Mouse (Mus musculus): ENCODE results near the gene Slc34a1.

Gene Slc34a1

DNA sequence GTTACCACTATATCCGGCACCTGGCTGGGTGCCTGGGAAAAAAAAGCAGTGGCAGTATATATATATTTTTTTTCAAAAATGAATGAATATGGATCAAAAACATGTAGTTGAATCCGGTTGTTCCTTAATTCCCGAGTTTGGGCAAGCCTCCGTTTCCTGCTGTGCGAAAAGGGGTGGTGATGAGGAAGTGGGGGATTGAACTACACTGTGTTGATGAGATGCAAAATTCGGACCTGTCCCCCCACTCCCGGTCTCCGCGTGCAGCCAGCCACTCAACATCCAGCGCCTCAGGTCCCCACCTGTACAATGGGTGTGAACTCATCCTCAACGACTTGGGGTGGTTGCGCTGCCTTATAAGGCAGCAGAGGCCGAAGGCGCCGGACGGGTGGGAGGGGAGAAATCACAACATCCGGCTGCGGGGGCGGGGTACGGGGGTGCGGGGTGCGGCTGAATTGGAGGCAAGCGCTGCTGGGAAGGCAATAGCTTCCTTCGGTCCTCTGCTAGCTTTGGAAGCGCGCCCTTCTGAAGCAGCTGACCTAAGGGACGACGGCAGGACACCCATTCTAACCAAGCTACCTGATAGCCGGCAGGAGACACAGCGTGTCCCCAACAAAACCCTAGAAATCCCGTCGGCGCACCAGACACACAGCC lies 46.4 kb downstream of the Slc34a1 start:
- peak in 1 of 2 experiments; percentile 87 for DNase-seq

DNA sequence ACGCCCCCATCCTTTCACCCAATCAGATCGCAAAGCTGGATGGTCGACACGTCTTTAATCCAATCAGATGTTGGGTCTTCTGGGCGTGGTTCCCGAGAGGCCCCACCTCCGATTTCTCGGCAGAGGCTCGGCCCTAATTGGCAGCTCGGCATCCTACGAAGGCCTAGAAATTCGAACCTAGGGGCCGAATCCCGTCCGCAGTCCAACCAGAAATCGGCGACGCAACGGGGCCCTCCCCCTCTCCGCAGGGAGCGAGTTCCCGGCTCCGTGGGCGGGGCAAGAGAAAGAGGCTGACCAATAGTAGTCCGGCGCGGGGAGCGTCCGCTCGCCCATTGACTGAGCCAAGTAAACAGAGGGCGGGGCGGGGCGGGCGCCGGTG lies 46.9 kb downstream of the Slc34a1 start, which contains the start of gene Grk6:
Grk6 (plus strand) TSS at position 136 of the 379 bp plus-strand sequence.
- peak; percentile 98 to 100 for DNase-seq

DNA sequence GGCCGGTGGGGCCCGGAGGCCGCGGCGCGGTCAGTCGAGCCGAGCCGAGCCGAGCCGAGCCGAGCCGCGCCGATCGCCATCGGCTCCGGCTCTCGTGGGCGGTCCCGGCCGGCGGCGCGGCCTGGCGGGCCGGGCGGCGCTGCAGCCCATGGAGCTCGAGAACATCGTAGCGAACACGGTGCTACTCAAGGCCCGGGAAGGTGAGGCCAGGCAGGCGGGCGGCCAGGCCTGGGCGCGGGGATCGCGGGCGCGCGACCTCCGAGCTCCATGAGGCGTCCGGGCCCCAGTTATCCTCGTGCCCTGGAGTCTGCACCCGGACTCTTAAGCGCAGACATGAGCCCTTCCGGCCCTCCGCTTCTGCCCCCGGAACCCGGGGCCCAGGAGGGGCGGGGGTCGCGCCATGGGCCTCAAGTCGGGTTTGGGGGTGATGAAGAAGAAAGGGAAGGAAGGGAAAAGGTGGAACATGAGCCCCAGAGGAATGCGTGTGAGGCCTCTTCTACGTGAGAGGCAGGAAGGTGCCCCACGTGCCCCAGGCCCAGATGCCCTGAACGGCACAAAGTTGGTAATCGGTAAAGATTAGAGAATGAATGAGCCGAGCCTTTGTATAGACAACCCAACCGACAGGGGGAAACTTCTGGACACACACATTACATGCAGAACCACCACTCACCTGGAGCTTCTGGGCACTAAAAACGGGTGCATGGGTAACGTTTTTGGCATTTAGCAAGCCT lies 47.5 kb downstream of the Slc34a1 start:
- DNase-seq, result no peak

DNA sequence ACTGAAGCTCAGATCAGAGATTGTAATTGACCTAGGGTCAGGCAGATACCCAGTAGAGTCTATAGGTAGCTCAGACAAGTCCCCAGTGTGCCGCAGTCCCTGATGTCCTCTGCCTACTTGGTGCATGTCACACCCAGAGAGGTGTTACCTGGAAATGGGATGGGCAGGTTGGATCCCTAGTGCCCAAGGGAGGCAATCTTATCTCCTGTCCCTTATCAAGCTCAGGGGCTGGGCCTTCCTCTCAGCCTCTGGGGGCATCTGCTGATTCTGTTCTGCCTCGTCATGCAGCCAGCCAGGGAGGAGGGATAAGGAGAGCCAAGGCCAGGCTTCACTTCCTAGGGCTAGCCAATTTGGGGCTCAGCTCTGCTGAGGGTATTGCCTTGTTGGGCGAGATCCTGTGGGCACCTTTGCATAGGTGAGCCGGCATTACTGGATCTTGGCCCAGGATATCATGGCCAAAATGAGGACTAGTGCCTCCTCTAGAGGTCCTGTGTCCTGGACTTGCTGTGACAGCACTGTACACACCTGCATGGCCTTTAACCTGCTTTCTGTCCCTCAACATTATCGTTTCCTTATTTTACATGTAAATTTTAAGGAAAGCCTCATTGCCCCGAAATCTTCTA lies 48.6 kb downstream of the Slc34a1 start:
- no peak for DNase-seq

DNA sequence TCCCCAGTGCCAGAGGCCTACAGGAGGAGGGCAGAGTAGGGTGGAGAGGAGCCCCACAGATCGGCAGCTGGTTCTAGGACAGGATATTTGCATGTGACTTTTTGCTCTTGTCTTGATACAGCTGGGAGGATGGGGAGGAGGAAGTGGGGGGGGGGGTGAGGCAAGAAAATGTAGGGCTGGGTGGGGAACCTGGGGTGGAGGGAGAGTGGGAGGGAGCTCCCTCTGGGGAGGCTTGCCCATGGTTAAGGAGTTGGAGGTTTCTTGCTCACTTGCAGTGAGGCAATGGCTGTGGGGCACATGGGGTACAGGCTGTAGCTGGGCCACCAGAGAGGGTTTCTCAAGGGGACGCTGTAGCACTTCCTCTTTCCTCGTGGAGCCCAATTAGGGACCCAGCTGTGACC lies 49.6 kb downstream of the Slc34a1 start:
- no peak for DNase-seq

DNA sequence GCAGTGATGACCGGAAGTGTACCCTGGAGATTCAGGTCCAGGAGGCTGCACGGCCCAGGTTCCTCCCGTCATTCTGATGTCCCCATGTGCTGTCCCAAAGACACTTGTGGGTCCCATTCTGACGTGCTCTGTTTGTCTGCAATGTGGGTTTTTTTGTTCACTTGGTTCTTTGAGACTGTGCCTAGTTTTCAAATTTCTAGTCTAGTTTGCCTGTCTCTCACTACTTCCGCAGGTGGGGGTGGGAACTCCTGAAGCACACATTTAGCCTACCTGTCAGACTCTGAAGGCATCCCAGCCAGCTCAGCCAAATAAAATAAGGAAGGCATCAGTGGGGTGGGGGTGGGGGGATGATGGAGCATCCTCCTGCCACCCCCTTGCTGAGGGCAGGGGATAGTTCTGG lies 50.1 kb downstream of the Slc34a1 start:
- no peak for DNase-seq

DNA sequence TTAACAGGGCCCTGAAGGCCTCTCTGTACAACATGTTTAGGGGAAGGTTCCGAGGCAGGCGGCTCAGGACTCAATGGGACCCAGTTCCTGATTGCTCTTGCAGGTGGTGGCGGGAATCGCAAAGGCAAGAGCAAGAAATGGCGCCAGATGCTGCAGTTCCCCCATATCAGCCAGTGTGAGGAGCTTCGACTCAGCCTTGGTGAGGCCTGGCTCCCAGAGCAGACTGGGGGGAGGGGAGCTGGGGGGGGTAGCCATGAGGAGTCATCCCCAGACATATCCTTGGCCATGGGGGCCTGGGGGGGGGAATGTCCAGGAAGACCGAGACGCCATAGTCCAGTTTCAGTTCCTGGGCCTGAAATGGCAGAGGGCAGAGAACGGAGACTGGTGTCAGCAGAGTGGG lies 51.2 kb downstream of the Slc34a1 start:
- no peak for DNase-seq

DNA sequence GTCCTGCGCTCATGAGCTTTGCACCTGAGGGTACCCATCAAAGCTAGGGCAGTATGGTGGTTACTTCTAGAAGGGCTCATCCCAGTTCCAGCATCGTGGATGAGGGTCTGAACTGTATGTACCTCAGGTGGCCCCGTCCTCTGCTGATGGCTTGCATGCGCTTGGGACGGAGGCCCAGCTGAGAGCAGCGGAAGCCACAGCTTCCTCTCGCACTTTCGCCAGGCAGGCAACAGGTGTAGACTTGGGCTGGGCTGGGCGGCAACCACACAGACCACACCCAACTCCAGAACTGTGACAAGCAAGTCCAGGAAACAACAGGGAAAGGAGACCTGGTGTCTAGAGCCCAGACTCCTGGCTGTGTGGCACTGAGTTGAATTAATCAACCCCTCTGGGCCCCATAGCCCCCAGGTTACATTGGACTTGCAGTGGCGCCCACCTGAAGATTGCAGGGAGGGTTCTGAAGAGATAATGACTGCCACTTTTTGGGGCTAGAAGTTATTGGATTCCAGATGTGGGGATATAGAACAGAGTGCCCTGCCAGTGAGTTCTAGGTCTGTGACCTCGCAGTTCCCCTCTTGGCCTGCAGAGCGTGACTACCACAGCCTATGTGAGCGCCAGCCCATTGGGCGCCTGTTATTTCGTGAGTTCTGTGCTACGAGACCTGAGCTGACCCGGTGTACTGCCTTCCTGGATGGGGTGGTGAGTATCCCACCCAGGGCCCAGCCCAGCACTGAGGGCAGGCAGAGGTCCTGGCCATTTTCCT lies 51.9 kb downstream of the Slc34a1 start:
- DNase-seq, result no peak

DNA sequence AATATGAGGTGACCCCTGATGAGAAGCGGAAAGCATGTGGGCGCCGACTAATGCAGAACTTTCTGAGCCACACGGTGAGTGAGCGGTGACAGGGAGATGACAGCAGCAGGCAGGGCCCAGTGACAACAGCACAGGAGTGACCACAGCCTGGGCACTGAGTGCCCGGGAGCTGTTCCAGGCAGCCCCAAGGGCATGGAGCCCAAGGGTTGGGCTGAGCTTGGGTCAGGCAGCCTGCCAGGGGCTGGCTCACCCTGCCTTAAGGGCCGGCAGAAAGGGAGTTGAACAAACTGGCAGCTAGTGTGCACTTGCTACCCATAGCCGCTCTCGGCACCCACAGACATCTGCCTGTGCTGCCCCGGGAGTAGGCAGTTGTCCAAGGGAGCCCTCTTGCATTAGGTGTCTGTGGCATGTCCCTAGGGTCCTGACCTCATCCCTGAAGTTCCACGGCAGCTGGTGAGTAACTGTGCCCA lies 52.6 kb downstream of the Slc34a1 start:
- no peak for DNase-seq

DNA sequence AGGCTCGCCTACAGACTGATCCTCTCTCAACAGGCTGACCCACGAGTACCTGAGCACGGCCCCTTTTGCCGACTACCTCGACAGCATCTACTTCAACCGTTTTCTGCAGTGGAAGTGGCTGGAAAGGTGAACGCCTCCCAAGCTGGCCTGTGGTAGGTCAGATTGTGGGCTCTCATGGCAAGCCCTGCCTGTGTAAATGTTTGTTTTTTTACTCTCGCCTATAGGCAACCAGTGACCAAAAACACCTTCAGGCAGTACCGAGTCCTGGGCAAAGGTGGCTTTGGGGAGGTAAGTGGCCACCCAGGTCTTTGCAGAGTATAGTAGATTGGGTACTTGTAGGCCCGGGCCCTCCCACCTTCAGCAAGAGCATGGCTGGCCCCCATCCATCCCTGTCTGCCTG lies 53.3 kb downstream of the Slc34a1 start:
- no peak for DNase-seq

DNA sequence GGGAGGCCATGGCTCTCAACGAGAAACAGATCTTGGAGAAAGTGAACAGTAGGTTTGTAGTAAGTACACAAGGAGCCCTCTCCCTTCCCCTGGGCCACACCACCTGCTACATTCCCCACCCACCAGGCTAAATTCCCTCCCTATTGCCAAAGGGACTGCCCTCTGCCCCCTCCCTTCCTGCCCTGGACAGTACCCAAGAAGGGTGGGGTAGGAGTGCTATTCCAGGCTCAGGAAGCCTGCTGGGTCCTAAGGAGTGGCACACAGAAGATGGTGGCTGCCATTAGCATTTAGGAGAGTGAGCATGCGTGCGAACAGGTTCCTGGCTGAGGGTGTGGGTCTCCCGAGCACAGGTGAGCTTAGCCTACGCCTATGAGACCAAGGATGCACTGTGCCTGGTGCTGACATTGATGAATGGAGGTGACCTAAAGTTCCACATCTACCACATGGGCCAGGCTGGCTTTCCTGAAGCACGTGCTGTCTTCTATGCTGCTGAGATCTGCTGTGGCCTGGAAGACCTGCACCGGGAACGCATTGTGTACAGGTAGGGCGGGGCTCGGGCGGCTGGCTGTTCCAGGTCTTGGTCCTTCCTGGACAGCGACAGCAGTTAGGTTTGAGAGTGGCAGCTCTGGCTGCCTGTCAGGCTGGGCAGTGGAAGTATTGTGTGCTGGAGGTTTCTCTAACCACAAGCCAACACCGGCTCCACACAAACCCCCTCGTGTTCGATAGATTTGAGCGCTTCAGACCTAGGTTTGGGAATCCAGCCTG lies 54.0 kb downstream of the Slc34a1 start:
- DNase-seq, result peak in 1 of 2 experiments; percentile 32

DNA sequence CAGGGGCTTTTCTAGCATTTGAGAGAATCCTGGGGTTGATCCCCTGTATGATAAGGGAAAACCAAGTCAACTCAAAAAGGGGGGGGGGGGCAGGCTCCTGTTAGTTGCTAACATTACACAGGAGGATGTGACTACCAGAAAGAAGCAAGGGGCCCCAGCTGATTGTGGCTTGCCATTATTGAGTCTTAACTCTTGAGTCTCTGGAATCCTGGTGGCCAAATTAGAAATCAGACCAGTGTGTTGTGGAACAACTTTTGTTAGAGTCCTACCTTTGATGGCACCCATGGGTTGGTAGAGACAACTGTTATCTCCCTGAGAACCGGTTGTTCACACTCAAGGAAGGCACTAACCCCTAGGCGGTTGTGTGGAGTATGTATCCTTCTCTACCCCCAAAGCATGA lies 65.0 kb downstream of the Slc34a1 start:
- DNase-seq, result no peak

DNA sequence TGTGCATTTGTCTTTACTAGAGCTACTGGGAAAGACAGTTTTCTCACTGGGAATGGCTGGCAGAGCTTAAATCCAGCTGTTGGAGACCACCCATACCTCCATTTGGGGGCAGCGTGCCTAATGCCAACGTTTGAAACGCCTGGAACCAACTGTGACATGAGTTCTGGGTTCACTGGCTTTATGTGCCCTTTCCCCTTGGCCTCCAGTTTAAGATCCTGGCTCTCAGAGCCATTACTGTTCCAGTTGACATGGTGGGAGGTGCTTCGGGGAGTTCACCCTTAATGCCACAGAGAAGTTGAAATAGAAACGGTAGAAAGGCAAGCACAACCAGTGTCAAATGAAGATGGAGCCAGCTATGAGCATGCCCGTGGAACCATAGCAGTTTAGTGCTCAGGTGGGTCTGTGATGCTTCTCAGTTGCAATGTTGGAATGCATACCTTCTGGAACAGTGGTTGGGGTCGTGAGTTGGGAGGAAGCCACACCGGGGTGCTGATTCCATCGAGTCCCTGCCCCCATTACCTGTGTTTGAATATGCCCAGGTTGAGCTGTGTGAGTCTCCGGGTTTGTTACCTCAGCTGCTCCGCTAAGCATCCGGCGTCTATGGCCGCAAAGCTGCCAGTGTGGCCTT lies 65.5 kb downstream of the Slc34a1 start:
- DNase-seq, result no peak

DNA sequence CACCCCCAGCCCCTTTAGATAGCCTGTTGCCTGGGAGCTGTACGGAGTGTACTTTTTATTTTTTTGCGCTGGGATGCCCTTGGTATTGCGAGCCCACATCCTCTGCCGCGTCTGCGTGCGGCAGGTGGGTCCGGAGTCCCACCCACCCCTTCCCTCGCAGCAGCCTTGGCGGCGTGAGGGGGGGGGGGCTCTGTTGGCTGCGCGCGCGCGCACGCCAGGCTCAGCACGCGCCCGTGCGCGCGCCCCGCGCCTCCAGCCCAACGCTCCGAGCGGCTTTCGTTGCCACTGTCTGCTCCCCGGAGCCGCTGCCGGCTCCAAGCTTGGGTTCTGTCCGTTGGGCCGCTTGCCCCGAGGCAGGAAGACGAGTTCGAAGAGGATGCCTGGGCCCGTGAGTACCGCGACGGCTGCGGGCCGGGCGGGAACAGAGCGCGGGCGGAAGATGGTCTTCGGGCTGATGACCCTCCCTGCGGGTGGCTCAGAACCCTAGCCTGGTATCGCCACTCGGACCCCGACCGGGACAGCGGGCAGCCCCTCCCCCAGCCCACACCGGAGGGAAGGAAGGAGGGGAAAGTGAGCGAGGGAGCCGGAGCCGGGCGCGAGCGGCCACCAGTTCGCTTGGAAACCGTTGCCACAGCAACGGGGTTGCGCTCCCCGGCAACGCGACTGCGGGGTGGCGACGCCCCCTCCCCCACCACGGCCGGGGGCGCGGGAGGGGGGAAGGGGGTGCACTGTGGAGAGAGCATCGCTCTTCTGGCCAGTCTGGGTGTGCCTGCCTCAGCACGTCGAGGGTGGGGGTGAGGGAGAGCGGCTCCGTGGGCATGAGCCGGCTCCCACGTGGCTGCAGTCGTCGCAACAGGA lies 66.3 kb downstream of the Slc34a1 start, which contains the start of gene Prr7:
Prr7 (plus strand) TSS at position 241 of the 858 bp plus-strand sequence.
- DNase-seq, result peak; percentile 68 to 78

DNA sequence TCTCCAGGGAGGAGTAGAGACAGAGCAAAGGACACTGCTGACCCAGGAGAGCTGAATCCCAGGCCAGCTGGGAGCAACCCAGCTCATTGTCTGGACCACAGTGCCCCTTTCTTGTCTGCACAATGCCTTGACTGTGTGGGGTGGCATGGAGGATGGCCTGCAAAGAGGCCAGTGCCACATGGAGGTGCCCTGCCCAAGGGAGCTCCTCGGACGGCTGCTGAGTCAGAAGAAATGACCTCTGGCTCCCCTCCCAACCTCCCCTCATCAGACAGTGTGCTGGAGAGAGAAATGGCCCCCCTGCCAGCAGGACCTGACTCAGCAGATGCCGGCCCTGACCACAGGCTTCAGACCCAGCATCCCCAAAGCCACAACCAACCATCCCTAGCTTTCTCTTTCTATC lies 67.2 kb downstream of the Slc34a1 start:
- no peak for DNase-seq
